Mouse (Mus musculus): ENCODE results near the gene Prss16. TPM values are rescaled to one million over a fixed set of nuclear protein-coding genes. Genes with fewer than 3 reads are reported as not detected.

The Prss16 gene
- polyA plus RNA-seq, 1 experiment from 2014 or later, result not detected

DNA sequence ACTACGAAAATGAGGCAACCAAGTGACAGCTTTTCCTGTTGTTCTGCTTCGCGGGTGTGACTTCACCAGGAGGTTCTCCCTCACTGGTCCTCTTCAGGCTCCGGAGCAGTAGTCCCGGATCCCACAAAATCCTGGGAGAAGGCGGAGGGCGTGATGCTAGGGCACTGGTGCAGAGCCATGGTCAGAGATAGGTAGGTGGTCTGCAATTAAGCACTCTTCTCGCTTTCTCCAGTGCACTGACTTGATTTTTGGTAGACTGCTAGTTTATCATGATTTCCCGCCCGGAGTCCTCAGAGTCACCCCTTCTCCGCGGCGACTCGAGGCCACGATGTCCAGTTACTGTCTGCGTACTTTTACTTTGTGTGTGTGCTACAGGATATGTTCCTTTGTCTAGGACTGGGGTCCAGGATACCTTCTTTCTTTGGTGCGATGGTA lies 4.9 kb upstream of the Prss16 start:
- H3K9ac ChIP-seq (replicated peaks; ENCODE audit: low read depth, low read length), result no peak overlapping the region
- ATAC-seq (ENCODE audit: low read depth), result no peak
- no peak overlapping the region for H3K4me2 ChIP-seq (ENCODE audit: low read depth, low read length)
- H3K27ac ChIP-seq (ENCODE audit: low read depth, low read length), result no peak overlapping the region
- no peaks in the 10 kb centered on the region for H3K4me1 ChIP-seq (ENCODE audit: control insufficient read depth, insufficient read depth, low read length)
- no peaks in the 10 kb centered on the region for H3K36me3 ChIP-seq (ENCODE audit: control insufficient read depth, insufficient read depth, low read length)
- H3K9me3 ChIP-seq (ENCODE audit: control insufficient read depth, low read length), result no peaks in the 10 kb centered on the region
- peaks cover 73% of the 10 kb centered on the region for H3K27me3 ChIP-seq (ENCODE audit: control insufficient read depth, insufficient read depth, low read length)
- H3K4me3 ChIP-seq (ENCODE audit: low read depth, low read length), result no peak overlapping the region
- WGBS, result 12% methylated on average over 17 of the region's 17 CpGs

DNA sequence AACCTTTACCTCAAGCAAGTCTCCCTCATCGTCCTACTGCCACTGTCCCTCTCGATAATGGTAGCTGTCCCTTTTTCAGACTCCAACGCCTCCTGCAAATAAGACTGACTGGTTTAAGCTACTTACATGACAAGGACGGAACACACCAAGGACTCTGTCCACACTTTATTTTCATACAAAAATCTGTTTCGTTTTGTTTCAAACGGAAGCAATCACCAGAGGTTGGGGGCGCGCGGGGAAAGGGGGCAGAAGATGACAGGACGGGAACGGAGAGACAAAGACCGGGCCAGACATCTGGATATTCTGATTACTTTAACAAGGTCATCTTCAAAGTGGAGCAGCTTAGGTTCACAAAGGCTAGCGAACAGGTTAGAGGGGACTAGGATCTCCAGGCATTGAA lies 4.2 kb upstream of the Prss16 start:
- no peaks in the 10 kb centered on the region for H3K9me3 ChIP-seq (ENCODE audit: control insufficient read depth, low read length)
- no peaks in the 10 kb centered on the region for H3K4me1 ChIP-seq (ENCODE audit: control insufficient read depth, insufficient read depth, low read length)
- H3K27ac ChIP-seq (ENCODE audit: low read depth, low read length), result no peak overlapping the region
- H3K4me2 ChIP-seq (ENCODE audit: low read depth, low read length), result no peak overlapping the region
- ATAC-seq (ENCODE audit: low read depth), result no peak
- H3K9ac ChIP-seq (replicated peaks; ENCODE audit: low read depth, low read length), result no peak overlapping the region
- 17% methylated on average over 13 of the region's 13 CpGs for WGBS
- no peak overlapping the region for H3K4me3 ChIP-seq (ENCODE audit: low read depth, low read length)
- peaks cover 73% of the 10 kb centered on the region for H3K27me3 ChIP-seq (ENCODE audit: control insufficient read depth, insufficient read depth, low read length)
- H3K36me3 ChIP-seq (ENCODE audit: control insufficient read depth, insufficient read depth, low read length), result no peaks in the 10 kb centered on the region

DNA sequence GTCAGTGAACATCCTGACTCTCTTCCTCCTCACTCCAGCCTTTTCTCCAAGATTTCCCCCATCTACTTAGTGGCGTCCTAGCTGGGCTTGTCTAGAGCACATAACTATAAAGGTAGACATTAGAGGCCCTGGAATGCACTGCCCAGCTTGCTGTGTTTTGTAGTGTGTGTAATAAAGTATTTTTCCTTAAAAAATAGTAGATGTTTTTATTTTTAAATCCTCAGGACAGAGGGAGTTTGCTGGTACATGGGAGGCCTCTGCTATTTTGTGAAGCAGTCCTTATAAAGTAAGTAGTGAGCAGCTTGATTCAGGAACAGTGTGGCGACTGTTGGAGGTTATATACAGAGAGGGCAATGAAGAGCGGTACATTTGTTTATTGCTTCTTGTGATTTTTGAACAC lies 835 bp downstream of the Prss16 start:
- Histone ChIP-seq H3K4me1 (ENCODE audit: control insufficient read depth, insufficient read depth, low read length) (peaks cover 15% of the 10 kb centered on the region), H3K4me2 (ENCODE audit: low read depth, low read length) (no peak overlapping the region), H3K27me3 (ENCODE audit: control insufficient read depth, insufficient read depth, low read length) (peaks cover 85% of the 10 kb centered on the region), H3K36me3 (ENCODE audit: control insufficient read depth, insufficient read depth, low read length) (no peaks in the 10 kb centered on the region), H3K9ac (replicated peaks; ENCODE audit: low read depth, low read length) (no peak overlapping the region), H3K27ac (ENCODE audit: low read depth, low read length) (no peak overlapping the region), H3K9me3 (ENCODE audit: control insufficient read depth, low read length) (no peaks in the 10 kb centered on the region), H3K4me3 (ENCODE audit: low read depth, low read length) (no peak overlapping the region)
- 68% methylated on average over 3 of the region's 3 CpGs for WGBS
- no peak for ATAC-seq (ENCODE audit: low read depth)

DNA sequence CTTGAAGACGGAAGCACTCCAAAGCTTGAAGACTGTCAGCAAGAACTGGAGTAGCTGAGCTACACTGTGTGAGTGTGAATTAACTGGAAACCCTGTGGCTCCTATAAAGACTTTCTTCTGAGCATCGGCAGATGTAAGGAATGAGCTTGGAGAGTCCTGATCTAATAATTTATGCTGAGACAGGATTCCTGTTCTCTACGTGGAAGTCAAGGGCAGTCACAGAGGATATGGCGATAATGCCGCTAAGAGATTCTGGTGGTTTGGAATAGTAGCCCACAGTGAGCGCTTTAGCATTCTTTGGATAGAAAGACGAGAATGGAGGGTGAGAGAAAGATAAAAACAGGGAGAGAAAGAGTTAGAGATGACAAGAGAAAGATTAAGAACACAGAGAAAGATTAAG lies 1.7 kb downstream of the Prss16 start:
- no peak for ATAC-seq (ENCODE audit: low read depth)
- H3K9me3 ChIP-seq (ENCODE audit: control insufficient read depth, low read length), result no peaks in the 10 kb centered on the region

DNA sequence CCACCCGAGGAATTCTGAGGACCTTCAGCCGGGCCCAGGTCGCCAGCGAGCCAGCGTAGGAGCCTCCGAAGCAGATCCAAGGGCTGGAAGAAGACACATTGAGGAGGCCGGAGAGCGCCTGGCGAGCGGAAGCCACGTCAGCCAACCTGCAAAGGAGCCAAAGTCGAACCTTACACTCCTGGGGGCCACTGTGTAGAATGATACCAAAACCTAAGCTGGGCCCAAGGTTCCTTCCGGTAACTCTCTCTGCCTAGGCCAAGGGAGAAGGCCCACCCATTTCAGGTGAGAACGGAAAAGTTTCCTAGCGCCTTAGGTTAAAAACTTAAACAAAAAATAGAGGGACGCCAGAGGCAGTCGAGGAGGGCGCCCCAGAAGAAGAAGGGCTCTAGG lies 2.4 kb downstream of the Prss16 start:
- H3K4me1 ChIP-seq (ENCODE audit: control insufficient read depth, insufficient read depth, low read length), result peaks cover 15% of the 10 kb centered on the region
- peaks cover 88% of the 10 kb centered on the region for H3K27me3 ChIP-seq (ENCODE audit: control insufficient read depth, insufficient read depth, low read length)
- H3K4me3 ChIP-seq (ENCODE audit: low read depth, low read length), result no peak overlapping the region
- no peak overlapping the region for H3K27ac ChIP-seq (ENCODE audit: low read depth, low read length)
- no peak overlapping the region for H3K9ac ChIP-seq (replicated peaks; ENCODE audit: low read depth, low read length)
- no peaks in the 10 kb centered on the region for H3K36me3 ChIP-seq (ENCODE audit: control insufficient read depth, insufficient read depth, low read length)
- no peaks in the 10 kb centered on the region for H3K9me3 ChIP-seq (ENCODE audit: control insufficient read depth, low read length)
- WGBS, result 4% methylated on average over 18 of the region's 18 CpGs
- H3K4me2 ChIP-seq (ENCODE audit: low read depth, low read length), result peak overlapping the region; percentile 55; the same call in 1 of the 2 replicates
- ATAC-seq (ENCODE audit: low read depth), result no peak

More for the DNA sequence above, 1.7 kb downstream of the Prss16 start:
- H3K27ac ChIP-seq (ENCODE audit: low read depth, low read length), result no peak overlapping the region
- no peak overlapping the region for H3K9ac ChIP-seq (replicated peaks; ENCODE audit: low read depth, low read length)
- H3K4me3 ChIP-seq (ENCODE audit: low read depth, low read length), result no peak overlapping the region
- no peak overlapping the region for H3K4me2 ChIP-seq (ENCODE audit: low read depth, low read length)
- H3K27me3 ChIP-seq (ENCODE audit: control insufficient read depth, insufficient read depth, low read length), result peaks cover 88% of the 10 kb centered on the region
- WGBS, result 55% methylated on average over 7 of the region's 7 CpGs
- no peaks in the 10 kb centered on the region for H3K36me3 ChIP-seq (ENCODE audit: control insufficient read depth, insufficient read depth, low read length)
- peaks cover 15% of the 10 kb centered on the region for H3K4me1 ChIP-seq (ENCODE audit: control insufficient read depth, insufficient read depth, low read length)

DNA sequence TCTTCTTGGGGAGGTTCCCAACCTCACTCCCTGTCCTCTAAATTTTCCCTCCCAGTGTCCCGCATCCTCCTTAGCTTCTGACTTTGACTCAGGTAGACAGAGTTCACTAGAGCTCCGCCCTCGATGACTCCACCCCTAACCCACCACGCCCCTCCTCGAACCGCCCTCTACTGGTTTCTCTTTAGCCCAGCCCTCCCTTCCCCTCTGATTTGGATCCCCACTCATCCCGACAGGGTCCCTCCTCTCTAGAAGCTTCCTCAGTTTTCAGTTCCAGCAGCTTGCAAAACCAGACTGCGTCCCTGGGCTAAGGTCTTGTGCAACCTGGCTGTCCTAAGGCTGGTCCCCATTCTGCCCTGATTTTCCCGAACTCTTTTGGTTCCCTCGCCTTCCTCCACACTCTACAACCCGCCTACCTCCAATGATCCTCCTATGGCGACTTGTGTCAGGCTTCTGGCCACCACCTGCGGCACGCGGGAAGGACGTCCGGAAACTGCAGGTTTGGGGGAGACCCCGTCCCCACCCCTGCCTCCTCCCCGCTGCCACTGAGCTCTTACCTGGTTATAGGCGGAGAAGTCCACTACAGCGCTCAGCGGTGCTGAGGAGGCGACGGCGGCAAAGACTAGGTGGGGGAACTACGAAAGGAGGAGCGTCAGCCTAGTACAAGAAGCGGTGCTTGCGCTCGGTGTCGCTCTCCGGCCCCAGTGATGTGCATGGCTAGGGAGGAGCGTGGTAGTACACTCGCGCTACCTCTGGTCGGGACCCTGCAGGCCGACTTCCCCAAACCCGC lies 3.0 kb downstream of the Prss16 start:
- H3K4me1 ChIP-seq (ENCODE audit: control insufficient read depth, insufficient read depth, low read length), result peaks cover 15% of the 10 kb centered on the region
- H3K27me3 ChIP-seq (ENCODE audit: control insufficient read depth, insufficient read depth, low read length), result peaks cover 90% of the 10 kb centered on the region
- H3K36me3 ChIP-seq (ENCODE audit: control insufficient read depth, insufficient read depth, low read length), result no peaks in the 10 kb centered on the region
- no peak overlapping the region for H3K27ac ChIP-seq (ENCODE audit: low read depth, low read length)
- under 1% methylated on average over 38 of the region's 38 CpGs for WGBS
- H3K9me3 ChIP-seq (ENCODE audit: control insufficient read depth, low read length), result no peaks in the 10 kb centered on the region
- H3K4me3 ChIP-seq (ENCODE audit: low read depth, low read length), result peak overlapping the region; percentile 27
- peak overlapping the region; percentile 55 for H3K4me2 ChIP-seq (ENCODE audit: low read depth, low read length)
- H3K9ac ChIP-seq (replicated peaks; ENCODE audit: low read depth, low read length), result peak overlapping the region; percentile 28; the same call in 1 of the 2 replicates
- ATAC-seq (ENCODE audit: low read depth), result peak; percentile 33; the same call in 1 of the 2 replicates

DNA sequence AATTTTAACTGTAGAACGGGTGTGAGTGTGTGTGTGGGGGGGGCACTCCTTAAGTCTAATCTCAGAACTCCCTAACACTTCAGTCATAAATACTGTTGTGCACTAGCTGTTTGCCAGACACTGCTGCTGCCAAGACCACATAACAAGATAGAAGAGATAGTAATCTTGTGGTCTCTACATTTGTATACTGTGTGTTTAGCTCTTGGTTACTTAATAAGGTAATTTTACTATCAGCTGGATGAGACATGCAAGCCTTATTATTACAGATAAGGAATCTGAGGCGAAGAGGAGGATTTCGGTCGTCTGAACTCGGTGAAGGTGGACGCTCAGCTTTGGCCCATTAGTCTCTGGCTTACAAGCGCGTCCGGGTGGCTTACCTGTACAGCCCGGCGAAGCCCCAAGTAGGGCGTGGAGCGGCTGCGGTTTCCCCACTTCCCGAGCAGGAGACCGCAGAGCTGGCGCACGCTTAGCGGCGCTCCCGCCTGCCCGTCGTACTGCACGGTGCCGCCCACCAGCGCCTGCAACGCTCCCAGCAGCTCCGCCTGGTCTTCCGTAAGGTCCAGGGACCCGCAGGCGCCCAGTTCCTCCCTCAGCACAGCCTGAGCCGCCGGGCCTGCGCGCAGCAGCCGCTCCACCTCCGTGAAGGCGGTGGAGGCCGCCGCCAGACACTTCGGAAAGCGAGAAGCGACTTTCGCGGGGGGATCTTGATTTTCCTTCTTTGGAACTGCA lies 3.8 kb downstream of the Prss16 start:
- Histone ChIP-seq H3K9me3 (ENCODE audit: control insufficient read depth, low read length) (no peaks in the 10 kb centered on the region), H3K4me2 (ENCODE audit: low read depth, low read length) (peak overlapping the region; percentile 55), H3K9ac (replicated peaks; ENCODE audit: low read depth, low read length) (peak overlapping the region; percentile 28; the same call in 1 of the 2 replicates), H3K27me3 (ENCODE audit: control insufficient read depth, insufficient read depth, low read length) (peaks cover 93% of the 10 kb centered on the region), H3K36me3 (ENCODE audit: control insufficient read depth, insufficient read depth, low read length) (no peaks in the 10 kb centered on the region), H3K27ac (ENCODE audit: low read depth, low read length) (no peak overlapping the region), H3K4me3 (ENCODE audit: low read depth, low read length) (peak overlapping the region; percentile 27), H3K4me1 (ENCODE audit: control insufficient read depth, insufficient read depth, low read length) (peaks cover 15% of the 10 kb centered on the region)
- WGBS, result 1% methylated on average over 45 of the region's 45 CpGs
- peak; percentile 62; the same call in 1 of the 2 replicates for ATAC-seq (ENCODE audit: low read depth)

DNA sequence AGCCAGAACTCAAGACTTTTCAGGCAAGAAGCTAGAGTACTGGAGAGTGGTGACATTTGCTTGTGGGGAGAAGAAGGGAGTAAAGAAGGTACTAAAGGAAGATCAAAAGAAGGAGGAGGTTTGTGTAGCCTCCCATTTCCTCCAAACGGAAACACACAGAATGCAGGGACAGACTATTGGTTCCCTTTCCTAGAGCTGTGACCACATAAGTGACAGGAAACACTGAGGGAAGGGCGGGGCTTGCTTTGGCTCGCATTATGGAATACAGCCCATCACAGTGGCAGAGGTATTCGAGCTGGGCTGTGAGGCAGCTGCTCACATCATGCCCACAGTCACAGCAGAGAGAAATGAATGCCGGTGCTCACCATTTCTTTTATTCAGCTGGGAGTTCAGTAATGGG lies 7.7 kb downstream of the Prss16 start:
- H3K4me3 ChIP-seq (ENCODE audit: low read depth, low read length), result no peak overlapping the region
- H3K36me3 ChIP-seq (ENCODE audit: control insufficient read depth, insufficient read depth, low read length), result no peaks in the 10 kb centered on the region
- no peak for ATAC-seq (ENCODE audit: low read depth)
- H3K27me3 ChIP-seq (ENCODE audit: control insufficient read depth, insufficient read depth, low read length), result peaks cover 88% of the 10 kb centered on the region
- H3K9me3 ChIP-seq (ENCODE audit: control insufficient read depth, low read length), result no peaks in the 10 kb centered on the region
- H3K4me1 ChIP-seq (ENCODE audit: control insufficient read depth, insufficient read depth, low read length), result peaks cover 13% of the 10 kb centered on the region
- H3K9ac ChIP-seq (replicated peaks; ENCODE audit: low read depth, low read length), result no peak overlapping the region
- no peak overlapping the region for H3K27ac ChIP-seq (ENCODE audit: low read depth, low read length)
- 26% methylated on average over 5 of the region's 5 CpGs for WGBS
- H3K4me2 ChIP-seq (ENCODE audit: low read depth, low read length), result no peak overlapping the region

DNA sequence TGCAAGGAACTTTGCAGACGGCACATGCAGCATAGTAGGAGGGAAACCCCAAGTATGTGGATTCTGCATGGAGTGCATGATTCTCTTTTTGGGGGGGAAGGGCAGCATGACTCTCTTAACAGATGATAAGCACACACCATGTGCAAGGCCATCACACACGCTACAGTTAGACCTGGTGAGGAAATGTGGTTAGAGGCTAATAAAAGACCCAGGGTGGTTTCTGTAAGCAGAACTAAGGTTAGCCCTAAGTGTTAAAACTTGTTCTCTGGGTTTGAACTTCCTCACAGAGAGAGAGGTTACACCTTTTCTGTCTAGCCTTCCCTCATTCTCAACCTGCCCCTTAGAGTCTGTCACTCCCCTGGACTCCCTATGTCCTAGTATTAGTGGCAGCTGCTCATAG lies 8.2 kb downstream of the Prss16 start:
- no peak overlapping the region for H3K9ac ChIP-seq (replicated peaks; ENCODE audit: low read depth, low read length)
- H3K4me3 ChIP-seq (ENCODE audit: low read depth, low read length), result no peak overlapping the region
- H3K27me3 ChIP-seq (ENCODE audit: control insufficient read depth, insufficient read depth, low read length), result peaks cover 87% of the 10 kb centered on the region
- ATAC-seq (ENCODE audit: low read depth), result no peak
- no peak overlapping the region for H3K27ac ChIP-seq (ENCODE audit: low read depth, low read length)
- no peaks in the 10 kb centered on the region for H3K36me3 ChIP-seq (ENCODE audit: control insufficient read depth, insufficient read depth, low read length)
- WGBS, result 62% methylated on average over 2 of the region's 2 CpGs
- no peaks in the 10 kb centered on the region for H3K9me3 ChIP-seq (ENCODE audit: control insufficient read depth, low read length)
- H3K4me1 ChIP-seq (ENCODE audit: control insufficient read depth, insufficient read depth, low read length), result peaks cover 8% of the 10 kb centered on the region; the same call in 1 of the 2 replicates
- no peak overlapping the region for H3K4me2 ChIP-seq (ENCODE audit: low read depth, low read length)

Data from neural tube, embryonic 14.5 days (tissue).